Mouse (Mus musculus): ENCODE measurements at regions not wholly inside any gene's neighbourhood (a gene's known extent, or its start where the extent isn't known, plus 50 kb on each side); places are given as distances from the start of the nearest gene placed in this dataset.

DNA sequence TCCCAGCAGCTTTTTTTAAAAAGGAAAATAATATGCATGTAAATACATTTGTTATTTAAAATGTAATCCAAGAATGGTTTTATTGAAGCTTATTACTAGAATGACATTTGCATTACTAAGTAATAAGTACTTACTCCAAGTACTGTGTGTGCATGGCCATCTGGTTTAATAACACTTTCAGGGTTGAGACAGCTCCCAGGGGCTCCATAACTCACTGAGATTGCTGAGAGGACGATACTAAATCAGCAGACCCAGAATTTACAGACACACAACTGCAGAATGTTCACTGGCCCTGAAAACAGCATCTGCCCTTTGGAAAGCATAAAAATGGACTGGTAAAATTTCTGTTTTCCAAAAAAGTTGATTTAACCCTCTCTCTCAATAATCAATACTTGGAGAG, 696.4 kb downstream of the Mat2b start:
- Histone ChIP-seq H3K9ac (replicated peaks; ENCODE audit: low read length) (no peak overlapping the region), H3K9me3 (replicated peaks; ENCODE audit: control insufficient read depth, low read length) (no peaks in the 10 kb centered on the region), H3K27me3 (ENCODE audit: control insufficient read depth, insufficient read depth, low read length) (no peaks in the 10 kb centered on the region), H3K36me3 (replicated peaks; ENCODE audit: control insufficient read depth, insufficient read depth, low read depth, low read length) (no peaks in the 10 kb centered on the region), H3K4me2 (ENCODE audit: low read depth, low read length) (no peak overlapping the region), H3K27ac (replicated peaks; ENCODE audit: low read depth, low read length) (no peak overlapping the region), H3K4me1 (ENCODE audit: control insufficient read depth, insufficient read depth, low read length) (no peaks in the 10 kb centered on the region), H3K4me3 (ENCODE audit: low read depth, low read length) (no peak overlapping the region)
- WGBS: 74% methylated on average over 1 of the region's 1 CpGs
- no peak for ATAC-seq (replicated peaks; ENCODE audit: insufficient number of reproducible peaks, low FRiP score, low TSS enrichment, low read depth)
- DNase-seq (ENCODE audit: low spot score): no peak

DNA sequence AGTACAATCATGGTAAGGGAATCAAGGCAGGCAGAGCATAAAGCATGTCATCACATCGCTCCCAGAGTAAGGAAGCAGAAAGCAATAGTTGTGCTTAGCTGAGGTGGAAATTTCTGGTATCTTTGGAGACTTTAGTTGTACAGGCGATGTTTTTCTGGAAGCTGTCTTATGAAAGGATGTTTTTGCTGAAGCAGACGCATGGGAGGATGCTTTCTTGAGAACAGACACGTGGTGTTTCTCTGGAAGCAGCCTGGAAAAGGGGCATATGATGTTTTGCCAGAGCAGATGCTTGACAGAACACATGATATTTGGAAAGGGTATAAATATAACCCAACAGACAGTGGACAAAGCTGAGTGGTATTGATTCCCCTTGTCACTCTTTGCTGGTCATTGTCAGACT, 722.4 kb downstream of the Mat2b start:
- no peaks in the 10 kb centered on the region for H3K27me3 ChIP-seq (ENCODE audit: control insufficient read depth, insufficient read depth, low read length)
- no peak overlapping the region for H3K27ac ChIP-seq (replicated peaks; ENCODE audit: low read depth, low read length)
- H3K4me3 ChIP-seq (ENCODE audit: low read depth, low read length): no peak overlapping the region
- WGBS: 81% methylated on average over 4 of the region's 4 CpGs
- H3K4me1 ChIP-seq (ENCODE audit: control insufficient read depth, insufficient read depth, low read length): no peaks in the 10 kb centered on the region
- no peaks in the 10 kb centered on the region for H3K9me3 ChIP-seq (replicated peaks; ENCODE audit: control insufficient read depth, low read length)
- DNase-seq (ENCODE audit: low spot score) (no peak), ATAC-seq (replicated peaks; ENCODE audit: insufficient number of reproducible peaks, low FRiP score, low TSS enrichment, low read depth) (no peak)
- H3K36me3 ChIP-seq (replicated peaks; ENCODE audit: control insufficient read depth, insufficient read depth, low read depth, low read length): no peaks in the 10 kb centered on the region
- H3K9ac ChIP-seq (replicated peaks; ENCODE audit: low read length): no peak overlapping the region
- no peak overlapping the region for H3K4me2 ChIP-seq (ENCODE audit: low read depth, low read length)

GRCm38 (mm10) chr11:39963705-39964104, 731.3 kb downstream of the Mat2b start:
- H3K4me1 ChIP-seq (ENCODE audit: control insufficient read depth, insufficient read depth, low read length): no peaks in the 10 kb centered on the region
- H3K4me3 ChIP-seq (ENCODE audit: low read depth, low read length): no peak overlapping the region
- H3K9ac ChIP-seq (replicated peaks; ENCODE audit: low read length): no peak overlapping the region
- ATAC-seq (replicated peaks; ENCODE audit: insufficient number of reproducible peaks, low FRiP score, low TSS enrichment, low read depth) (no peak), DNase-seq (ENCODE audit: low spot score) (no peak)
- no peaks in the 10 kb centered on the region for H3K36me3 ChIP-seq (replicated peaks; ENCODE audit: control insufficient read depth, insufficient read depth, low read depth, low read length)
- no peak overlapping the region for H3K4me2 ChIP-seq (ENCODE audit: low read depth, low read length)
- H3K27ac ChIP-seq (replicated peaks; ENCODE audit: low read depth, low read length): no peak overlapping the region
- H3K9me3 ChIP-seq (replicated peaks; ENCODE audit: control insufficient read depth, low read length): no peaks in the 10 kb centered on the region
- H3K27me3 ChIP-seq (ENCODE audit: control insufficient read depth, insufficient read depth, low read length): no peaks in the 10 kb centered on the region

DNA sequence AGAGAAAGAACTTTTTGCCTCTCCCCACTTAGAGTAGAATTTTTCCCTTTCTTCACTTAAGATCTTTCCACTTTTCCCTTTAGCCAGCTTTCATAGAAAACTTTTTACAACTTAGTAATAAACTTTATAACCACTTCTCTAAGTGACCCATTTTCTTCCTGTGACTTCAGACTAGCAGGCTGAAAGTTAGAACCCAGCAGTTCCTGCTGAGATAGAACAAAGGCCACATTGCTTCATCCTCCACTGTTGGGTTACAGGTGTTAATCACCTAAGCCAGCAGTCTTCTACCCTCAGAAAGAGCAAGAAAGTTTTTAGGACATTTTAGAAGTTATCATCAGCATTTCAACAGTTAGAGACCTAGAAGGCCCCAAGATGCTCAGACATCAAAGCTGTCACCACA, 740.6 kb downstream of the Mat2b start:
- H3K27me3 ChIP-seq (ENCODE audit: control insufficient read depth, insufficient read depth, low read length): no peaks in the 10 kb centered on the region
- no peak overlapping the region for H3K27ac ChIP-seq (replicated peaks; ENCODE audit: low read depth, low read length)
- H3K4me1 ChIP-seq (ENCODE audit: control insufficient read depth, insufficient read depth, low read length): no peaks in the 10 kb centered on the region
- no peak overlapping the region for H3K9ac ChIP-seq (replicated peaks; ENCODE audit: low read length)
- ATAC-seq (replicated peaks; ENCODE audit: insufficient number of reproducible peaks, low FRiP score, low TSS enrichment, low read depth): no peak
- H3K9me3 ChIP-seq (replicated peaks; ENCODE audit: control insufficient read depth, low read length): no peaks in the 10 kb centered on the region
- H3K36me3 ChIP-seq (replicated peaks; ENCODE audit: control insufficient read depth, insufficient read depth, low read depth, low read length): no peaks in the 10 kb centered on the region
- H3K4me2 ChIP-seq (ENCODE audit: low read depth, low read length): no peak overlapping the region
- H3K4me3 ChIP-seq (ENCODE audit: low read depth, low read length): no peak overlapping the region
- no peak for DNase-seq (ENCODE audit: low spot score)

DNA sequence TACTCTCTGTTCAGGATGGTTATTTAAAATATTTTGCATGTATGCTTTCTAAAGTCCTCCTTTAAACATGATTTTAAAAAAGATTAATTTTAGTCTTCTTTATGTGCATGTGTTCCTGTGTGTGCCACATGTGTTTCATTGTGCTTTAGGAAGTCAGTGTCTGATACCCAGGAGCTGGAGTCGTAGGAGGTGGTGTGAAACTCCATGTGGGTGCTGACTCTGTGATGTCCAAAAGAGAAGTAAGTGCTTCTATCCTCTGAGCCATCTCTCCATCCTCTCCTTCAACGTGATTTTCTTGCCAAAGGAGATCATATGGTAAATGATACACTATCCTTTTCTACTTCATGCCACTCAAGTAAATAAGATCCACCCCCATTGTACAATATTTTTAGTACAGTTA, 750.8 kb downstream of the Mat2b start:
- Histone ChIP-seq H3K27me3 (ENCODE audit: control insufficient read depth, insufficient read depth, low read length) (no peaks in the 10 kb centered on the region), H3K4me1 (ENCODE audit: control insufficient read depth, insufficient read depth, low read length) (no peaks in the 10 kb centered on the region), H3K9ac (replicated peaks; ENCODE audit: low read length) (no peak overlapping the region), H3K27ac (replicated peaks; ENCODE audit: low read depth, low read length) (no peak overlapping the region), H3K9me3 (replicated peaks; ENCODE audit: control insufficient read depth, low read length) (no peaks in the 10 kb centered on the region), H3K36me3 (replicated peaks; ENCODE audit: control insufficient read depth, insufficient read depth, low read depth, low read length) (no peaks in the 10 kb centered on the region), H3K4me3 (ENCODE audit: low read depth, low read length) (no peak overlapping the region), H3K4me2 (ENCODE audit: low read depth, low read length) (no peak overlapping the region)
- WGBS: 76% methylated on average over 2 of the region's 2 CpGs
- no peak for DNase-seq (ENCODE audit: low spot score)
- no peak for ATAC-seq (replicated peaks; ENCODE audit: insufficient number of reproducible peaks, low FRiP score, low TSS enrichment, low read depth)

DNA sequence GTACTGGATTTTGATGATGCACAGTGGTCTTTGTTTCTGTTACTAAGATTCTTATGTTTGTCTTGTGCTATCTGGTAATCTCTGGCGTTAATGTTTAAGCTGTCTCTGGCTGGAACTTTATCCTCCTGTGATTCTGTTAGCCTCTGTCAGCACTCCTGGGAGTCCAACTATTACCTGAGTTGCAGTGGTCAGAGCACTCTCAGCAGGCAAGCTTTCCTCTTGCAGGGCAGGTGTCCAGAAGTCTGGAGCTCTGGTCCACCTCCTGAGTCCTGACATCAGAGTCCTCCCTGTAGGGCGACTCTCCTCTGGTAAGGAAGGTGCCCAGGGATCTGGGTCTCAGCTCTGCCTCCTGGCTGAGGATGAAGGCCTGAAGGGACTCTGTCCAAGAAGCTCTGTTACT, 760.8 kb downstream of the Mat2b start:
- ATAC-seq (replicated peaks; ENCODE audit: insufficient number of reproducible peaks, low FRiP score, low TSS enrichment, low read depth): no peak
- DNase-seq (ENCODE audit: low spot score): no peak
- Histone ChIP-seq H3K27ac (replicated peaks; ENCODE audit: low read depth, low read length) (no peak overlapping the region), H3K4me2 (ENCODE audit: low read depth, low read length) (no peak overlapping the region), H3K36me3 (replicated peaks; ENCODE audit: control insufficient read depth, insufficient read depth, low read depth, low read length) (no peaks in the 10 kb centered on the region), H3K9ac (replicated peaks; ENCODE audit: low read length) (no peak overlapping the region), H3K27me3 (ENCODE audit: control insufficient read depth, insufficient read depth, low read length) (no peaks in the 10 kb centered on the region), H3K4me1 (ENCODE audit: control insufficient read depth, insufficient read depth, low read length) (no peaks in the 10 kb centered on the region), H3K4me3 (ENCODE audit: low read depth, low read length) (no peak overlapping the region), H3K9me3 (replicated peaks; ENCODE audit: control insufficient read depth, low read length) (no peaks in the 10 kb centered on the region)
- 74% methylated on average over 2 of the region's 2 CpGs for WGBS

DNA sequence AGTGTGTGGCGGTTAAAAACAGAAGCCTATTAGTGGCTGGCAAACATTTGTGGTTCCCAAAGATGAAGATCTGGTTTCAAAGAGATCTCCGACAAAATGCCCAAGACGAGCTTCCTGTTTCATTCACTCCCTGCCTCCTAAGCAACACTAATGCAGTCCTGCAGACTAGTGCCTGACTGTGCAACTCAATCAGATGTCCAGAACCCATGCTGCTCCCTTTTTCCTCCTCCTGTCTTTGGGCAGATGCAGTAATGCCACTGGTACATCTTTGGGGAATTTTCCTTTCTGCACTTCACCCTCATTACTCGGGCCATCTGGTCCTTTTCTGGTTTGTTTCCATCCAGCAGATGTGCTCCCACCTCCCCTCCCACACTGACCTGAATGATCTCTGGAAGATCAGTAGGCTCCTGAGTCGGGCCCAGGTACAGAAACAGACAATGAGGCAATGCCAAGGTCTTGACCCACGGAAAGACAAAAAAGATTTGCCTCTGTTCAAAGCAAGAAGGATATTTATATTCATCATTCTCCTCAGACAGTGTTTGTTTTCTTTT, 771.0 kb downstream of the Mat2b start:
- 27% methylated on average over 6 of the region's 6 CpGs for WGBS
- ATAC-seq (replicated peaks; ENCODE audit: insufficient number of reproducible peaks, low FRiP score, low TSS enrichment, low read depth): no peak

DNA sequence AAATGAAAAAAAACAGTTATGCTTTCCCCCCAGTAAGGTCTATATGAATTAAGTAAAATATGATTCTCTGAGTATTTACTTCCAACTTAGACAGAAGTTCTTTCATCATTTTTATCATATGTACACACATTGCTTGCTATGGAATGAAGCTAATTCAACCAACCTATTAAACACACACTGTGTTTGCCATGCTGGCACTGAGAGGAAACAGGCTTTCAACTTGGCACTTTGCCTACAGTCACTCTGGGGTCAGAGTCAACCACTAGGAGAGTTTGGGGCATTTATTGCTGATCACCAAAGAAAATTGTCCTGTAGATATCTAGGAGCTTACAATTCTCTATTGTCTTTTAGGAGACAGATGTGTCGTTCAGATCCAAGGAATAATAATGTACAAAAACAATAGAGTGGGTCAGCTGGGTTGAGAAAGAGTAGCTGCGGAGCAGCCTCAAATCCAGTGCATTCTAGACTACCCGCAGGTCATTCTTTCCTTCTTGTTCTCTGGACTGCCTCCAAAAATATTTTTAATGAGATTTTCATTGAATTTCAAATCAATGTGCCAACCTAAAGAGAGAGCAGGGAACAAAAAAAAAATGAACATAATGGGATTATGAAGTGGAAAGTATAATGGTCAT, 777.2 kb downstream of the Mat2b start:
- no peak overlapping the region for H3K9ac ChIP-seq (replicated peaks; ENCODE audit: low read length)
- H3K9me3 ChIP-seq (replicated peaks; ENCODE audit: control insufficient read depth, low read length): no peaks in the 10 kb centered on the region
- ATAC-seq (replicated peaks; ENCODE audit: insufficient number of reproducible peaks, low FRiP score, low TSS enrichment, low read depth): no peak
- H3K4me2 ChIP-seq (ENCODE audit: low read depth, low read length): no peak overlapping the region
- no peak overlapping the region for H3K4me3 ChIP-seq (ENCODE audit: low read depth, low read length)
- no peaks in the 10 kb centered on the region for H3K36me3 ChIP-seq (replicated peaks; ENCODE audit: control insufficient read depth, insufficient read depth, low read depth, low read length)
- H3K27me3 ChIP-seq (ENCODE audit: control insufficient read depth, insufficient read depth, low read length): no peaks in the 10 kb centered on the region
- DNase-seq (ENCODE audit: low spot score): no peak
- H3K27ac ChIP-seq (replicated peaks; ENCODE audit: low read depth, low read length): no peak overlapping the region
- 81% methylated on average over 3 of the region's 3 CpGs for WGBS
- no peaks in the 10 kb centered on the region for H3K4me1 ChIP-seq (ENCODE audit: control insufficient read depth, insufficient read depth, low read length)

More for the DNA sequence above, 771.0 kb downstream of the Mat2b start:
- Histone ChIP-seq H3K4me2 (ENCODE audit: low read depth, low read length) (no peak overlapping the region), H3K36me3 (replicated peaks; ENCODE audit: control insufficient read depth, insufficient read depth, low read depth, low read length) (no peaks in the 10 kb centered on the region), H3K27me3 (ENCODE audit: control insufficient read depth, insufficient read depth, low read length) (no peaks in the 10 kb centered on the region), H3K4me3 (ENCODE audit: low read depth, low read length) (no peak overlapping the region), H3K27ac (replicated peaks; ENCODE audit: low read depth, low read length) (no peak overlapping the region), H3K4me1 (ENCODE audit: control insufficient read depth, insufficient read depth, low read length) (peaks cover 3% of the 10 kb centered on the region), H3K9me3 (replicated peaks; ENCODE audit: control insufficient read depth, low read length) (no peaks in the 10 kb centered on the region), H3K9ac (replicated peaks; ENCODE audit: low read length) (no peak overlapping the region)
- peak; percentile 7 for DNase-seq (ENCODE audit: low spot score)
